ENCODE assay signal across 24 mouse cellular contexts in genomic region chr11:117252846-117253245, GRCm38 (mm10). TPM values are rescaled to one million over a fixed set of nuclear protein-coding genes. Genes with fewer than 3 reads are reported as not detected.
DNase-seq lines count a peak whose midpoint lies in the region; TF ChIP-seq lines count a peak whose summit lies in the region.
"Had no signal": no experiment of that assay in that cellular context is flagged by ENCODE, and none has a peak within 500 bp of the region (broad histone marks: within the 10 kb centered on the region; RNA-seq: fewer than 3 reads in every experiment).

No protein-coding gene starts in this region.

- H3K79me2 ChIP-seq in CH12.LX (replicated peaks; ENCODE audit: control insufficient read depth, extremely low read depth, insufficient read depth, poor library complexity, severe bottlenecking): no peaks in the 10 kb centered on the region

- peaks cover 7% of the 10 kb centered on the region for H3K9me3 ChIP-seq in CH12.LX (replicated peaks; ENCODE audit: low read length)
- H3K9me3 ChIP-seq in limb, embryonic 10.5 days (replicated peaks): no peaks in the 10 kb centered on the region
- H3K9me3 ChIP-seq: forebrain, embryonic 10.5 days; forebrain, embryonic 13.5 days; heart, embryonic 15.5 days; hindbrain, embryonic 10.5 days; hindbrain, embryonic 13.5 days had no signal

- peaks cover 0 to 2% of the 10 kb centered on the region in 2 experiments for H3K36me3 ChIP-seq in CH12.LX (replicated peaks in 1 of 2; ENCODE audit: control insufficient read depth in 1 of 2, insufficient read depth in 1 of 2, low read length in 1 of 2)
- no peaks in the 10 kb centered on the region for H3K36me3 ChIP-seq in limb, embryonic 10.5 days
- H3K36me3 ChIP-seq: forebrain, embryonic 10.5 days; heart, embryonic 15.5 days; hindbrain, embryonic 10.5 days; hindbrain, embryonic 13.5 days had no signal

- no peak overlapping the region for H3K4me2 ChIP-seq in CH12.LX (ENCODE audit: insufficient read depth, low read depth, poor library complexity, severe bottlenecking)
- H3K4me2 ChIP-seq: forebrain, embryonic 13.5 days; heart, embryonic 12.5 days; heart, embryonic 15.5 days; hindbrain, embryonic 13.5 days had no signal

- dilution Hi-C loops in CH12.LX (cut with MboI; ENCODE audit: extremely low pct_ligation_motif_present, extremely low pct_unique_long_range_greater_than_20kb, low sequenced_read_pairs): no loop called here

- WGBS in limb, embryonic 10.5 days: 84% methylated on average over 13 of the region's 13 CpGs

- no peak overlapping the region for H3K9ac ChIP-seq in CH12.LX (ENCODE audit: insufficient read depth, low read depth)
- H3K9ac ChIP-seq: forebrain, embryonic 13.5 days; heart, embryonic 12.5 days; heart, embryonic 15.5 days; hindbrain, embryonic 13.5 days had no signal

- TF ChIP-seq CTCF in CH12.LX (conservative IDR thresholded peaks at IDR 0.05 in 1 of 2, IDR thresholded peaks at IDR 0.05 in 1 of 2; ENCODE audit: low read depth in 2 of 2, low read length in 2 of 2): no peak

- H3K4me1 ChIP-seq in CH12.LX (ENCODE audit: control insufficient read depth in 1 of 2, insufficient read depth in 2 of 2): peaks cover 67 to 96% of the 10 kb centered on the region in 2 experiments
- peaks cover 71% of the 10 kb centered on the region for H3K4me1 ChIP-seq in limb, embryonic 10.5 days

- DNase-seq in frontal cortex, postnatal 36 days (ENCODE audit: low spot score in 2 of 2): peak; percentile 60 to 72
- no peak for DNase-seq in frontal cortex, postnatal 14 days (ENCODE audit: low spot score in 2 of 2)
- peak; percentile 73 for DNase-seq in right cerebral cortex, adult 18-20 months
- DNase-seq in right cerebral cortex, postnatal 4 days: no peak
- no peak for DNase-seq in CH12.LX (ENCODE audit: extremely low read depth)
- DNase-seq in limb, embryonic 10.5 days (ENCODE audit: low spot score): no peak
- no peak for DNase-seq in lung, postnatal 36 days
- no peak for DNase-seq in cerebellum, postnatal 36 days
- DNase-seq: adrenal gland, adult 2 months; adrenal gland, postnatal 14 days; B cell, adult 2 months; cerebellum, adult 11-12 months; cerebellum, adult 8-10 months; gastrocnemius, adult 2 months; gastrocnemius, postnatal 14 days; heart, adult 11 months; heart, postnatal 10 days; heart, postnatal 36 days had no signal

- peak overlapping the region in 1 of 3 experiments; percentile 16 for H3K4me3 ChIP-seq in CH12.LX (replicated peaks in 1 of 3; ENCODE audit: low read depth in 2 of 3, low read length in 2 of 3, poor library complexity in 1 of 3)
- no peak overlapping the region for H3K4me3 ChIP-seq in limb, embryonic 10.5 days
- H3K4me3 ChIP-seq: forebrain, embryonic 10.5 days; forebrain, embryonic 13.5 days; gastrocnemius, adult 2 months; heart, embryonic 12.5 days; heart, embryonic 15.5 days; hindbrain, embryonic 10.5 days; hindbrain, embryonic 13.5 days had no signal

- H3K27ac ChIP-seq in CH12.LX (ENCODE audit: insufficient read depth, low read depth): peak overlapping the region; percentile 12; the same call in 1 of the 2 replicates
- H3K27ac ChIP-seq in limb, embryonic 10.5 days: 0 out of 2 replicates have a peak overlapping the region, but pooled peaks have one; percentile 7
- H3K27ac ChIP-seq: forebrain, embryonic 10.5 days; forebrain, embryonic 13.5 days; gastrocnemius, adult 2 months; heart, embryonic 15.5 days; hindbrain, embryonic 10.5 days; hindbrain, embryonic 13.5 days had no signal

- TF ChIP-seq EP300 in CH12.LX (IDR thresholded peaks at IDR 0.05; ENCODE audit: low read length): no peak

- in situ Hi-C loops in CH12.LX (cut with MboI; ENCODE audit: low pct_ligation_motif_present, low pct_unique_long_range_greater_than_20kb, low sequenced_read_pairs): no loop called here

- TF ChIP-seq POLR2A in CH12.LX (IDR thresholded peaks at IDR 0.05; ENCODE audit: low read depth, low read length): no peak

- TF ChIP-seq RAD21 in CH12.LX (IDR thresholded peaks at IDR 0.05; ENCODE audit: low read depth, low read length): no peak

- H3K27me3 ChIP-seq in CH12.LX (replicated peaks): no peaks in the 10 kb centered on the region
- H3K27me3 ChIP-seq in limb, embryonic 10.5 days (ENCODE audit: low read depth, poor library complexity, severe bottlenecking): no peaks in the 10 kb centered on the region
- H3K27me3 ChIP-seq: forebrain, embryonic 13.5 days; heart, embryonic 12.5 days; heart, embryonic 15.5 days; hindbrain, embryonic 13.5 days had no signal

TF ChIP-seq in CH12.LX, 34 proteins besides CTCF, POLR2A, EP300 and RAD21:
- no peak for TF ChIP-seq MEF2A (IDR thresholded peaks at IDR 0.05; ENCODE audit: borderline replicate concordance, low read depth, low read length)
- TF ChIP-seq E2F4 (IDR thresholded peaks at IDR 0.05; ENCODE audit: insufficient replicate concordance, low read depth, low read length): no peak
- no peak for TF ChIP-seq CHD2 (IDR thresholded peaks at IDR 0.05; ENCODE audit: low read length)
- no peak for TF ChIP-seq ZKSCAN1 (IDR thresholded peaks at IDR 0.05; ENCODE audit: borderline replicate concordance, low read depth, low read length)
- no peak for TF ChIP-seq KAT2A (IDR thresholded peaks at IDR 0.05; ENCODE audit: insufficient replicate concordance, low read length)
- no peak for TF ChIP-seq ETS1 (conservative IDR thresholded peaks at IDR 0.05; ENCODE audit: low read depth, low read length)
- TF ChIP-seq MAZ (IDR thresholded peaks at IDR 0.05; ENCODE audit: low read depth, low read length): no peak
- TF ChIP-seq ZC3H11A (IDR thresholded peaks at IDR 0.05; ENCODE audit: low read depth, low read length): no peak
- TF ChIP-seq NRF1 (IDR thresholded peaks at IDR 0.05; ENCODE audit: low read depth, low read length): no peak
- no peak for TF ChIP-seq HCFC1 (IDR thresholded peaks at IDR 0.05; ENCODE audit: low read depth, low read length)
- no peak for TF ChIP-seq SIN3A (IDR thresholded peaks at IDR 0.05; ENCODE audit: low read length)
- no peak for TF ChIP-seq ZNF384 (IDR thresholded peaks at IDR 0.05; ENCODE audit: low read depth, low read length)
- TF ChIP-seq SMC3 (IDR thresholded peaks at IDR 0.05; ENCODE audit: low read depth, low read length): no peak

RNA-seq across cellular contexts. Expression of gene Sept9, which starts 53.4 kb away (rescaled TPM):
- total RNA-seq in CH12.LX (2012; rRNA removed) (118 and 128 TPM in 2 replicates), CH12.LX (2014; rRNA removed) (47.6 and 48.6 TPM in 2 replicates)
- polyA plus RNA-seq in CH12.LX (2012; ENCODE audit: insufficient read length, low read depth): 102 and 110 TPM in 2 replicates
- polyA plus RNA-seq in limb, embryonic 10.5 days (2016; fragmentation: Nextera tagmentation; extraction: Ambion mirVana): 265 and 282 TPM in 2 replicates

Comparison
In these comparisons a context has a peak if more than half of its experiments do, and no peak if none do; other contexts are left out.
1. DNase-seq: peak in frontal cortex, postnatal 36 days (2 of 2) and right cerebral cortex, adult 18-20 months (single experiment); none in frontal cortex, postnatal 14 days (0 of 2), right cerebral cortex, postnatal 4 days (single experiment), CH12.LX (single experiment), limb, embryonic 10.5 days (single experiment), lung, postnatal 36 days (single experiment) and cerebellum, postnatal 36 days (0 of 2).